Mouse (Mus musculus): ENCODE data around the gene Fam196b. TPM values are rescaled to one million over a fixed set of nuclear protein-coding genes. Genes with fewer than 3 reads are reported as not detected.

Fam196b gene
- total and polyA plus RNA-seq, 3 experiments: 0.13 to 0.38 TPM; not detected in 1

GRCm38 (mm10) chr11:34389261-34390116 lies 74.9 kb downstream of the Fam196b start:
- Histone ChIP-seq H3K4me1 (ENCODE audit: control insufficient read depth in 1 of 2, insufficient read depth in 2 of 2) (peaks cover 7 to 32% of the 10 kb centered on the region in 2 experiments), H3K9me3 (replicated peaks; ENCODE audit: low read length) (no peaks in the 10 kb centered on the region), H3K79me2 (replicated peaks; ENCODE audit: control insufficient read depth, extremely low read depth, insufficient read depth, poor library complexity, severe bottlenecking) (no peaks in the 10 kb centered on the region), H3K4me2 (ENCODE audit: insufficient read depth, low read depth, poor library complexity, severe bottlenecking) (no peak overlapping the region), H3K4me3 (replicated peaks in 1 of 3; ENCODE audit: low read depth in 2 of 3, low read length in 2 of 3, poor library complexity in 1 of 3) (no peak overlapping the region), H3K9ac (ENCODE audit: insufficient read depth, low read depth) (no peak overlapping the region), H3K27ac (ENCODE audit: insufficient read depth, low read depth) (no peak overlapping the region), H3K36me3 (replicated peaks in 1 of 2; ENCODE audit: control insufficient read depth in 1 of 2, insufficient read depth in 1 of 2, low read length in 1 of 2) (peaks cover 38 to 86% of the 10 kb centered on the region in 2 experiments), H3K27me3 (replicated peaks) (no peaks in the 10 kb centered on the region)
- in situ Hi-C loops (cut with MboI; ENCODE audit: low pct_ligation_motif_present, low pct_unique_long_range_greater_than_20kb, low sequenced_read_pairs) (loop anchor here (5.0 kb wide), 1 partner anchor 33 kb away; no protein-coding TSS in a partner anchor), dilution Hi-C loops (cut with MboI; ENCODE audit: extremely low pct_ligation_motif_present, extremely low pct_unique_long_range_greater_than_20kb, low sequenced_read_pairs) (no loop called here)
- DNase-seq (ENCODE audit: extremely low read depth): peak; percentile 31
- TF ChIP-seq ZKSCAN1 (IDR thresholded peaks at IDR 0.05; ENCODE audit: borderline replicate concordance, low read depth, low read length) (0 out of 2 replicates have a peak, but pooled peaks have one; percentile 37), UBTF (IDR thresholded peaks at IDR 0.05; ENCODE audit: low read depth, low read length) (no peak), CTCF (conservative IDR thresholded peaks at IDR 0.05 in 1 of 2, IDR thresholded peaks at IDR 0.05 in 1 of 2; ENCODE audit: low read depth in 2 of 2, low read length in 2 of 2) (no peak), MXI1 (IDR thresholded peaks at IDR 0.05; ENCODE audit: low read depth, low read length) (no peak), ZNF384 (IDR thresholded peaks at IDR 0.05; ENCODE audit: low read depth, low read length) (no peak)

GRCm38 (mm10) chr11:34392105-34392504 lies 77.5 kb downstream of the Fam196b start:
- DNase-seq (ENCODE audit: extremely low read depth): no peak
- in situ Hi-C loops (cut with MboI; ENCODE audit: low pct_ligation_motif_present, low pct_unique_long_range_greater_than_20kb, low sequenced_read_pairs): no loop called here

GRCm38 (mm10) chr11:34395802-34396201 lies 81.2 kb downstream of the Fam196b start:
- Histone ChIP-seq H3K9ac (ENCODE audit: insufficient read depth, low read depth) (no peak overlapping the region), H3K4me1 (ENCODE audit: control insufficient read depth in 1 of 2, insufficient read depth in 2 of 2) (peaks cover 0 to 10% of the 10 kb centered on the region in 2 experiments; a peak in 2 of 4 replicates), H3K27me3 (replicated peaks) (no peaks in the 10 kb centered on the region), H3K9me3 (replicated peaks; ENCODE audit: low read length) (no peaks in the 10 kb centered on the region), H3K4me3 (replicated peaks in 1 of 3; ENCODE audit: low read depth in 2 of 3, low read length in 2 of 3, poor library complexity in 1 of 3) (no peak overlapping the region), H3K79me2 (replicated peaks; ENCODE audit: control insufficient read depth, extremely low read depth, insufficient read depth, poor library complexity, severe bottlenecking) (no peaks in the 10 kb centered on the region), H3K36me3 (replicated peaks in 1 of 2; ENCODE audit: control insufficient read depth in 1 of 2, insufficient read depth in 1 of 2, low read length in 1 of 2) (peaks cover 39 to 84% of the 10 kb centered on the region in 2 experiments), H3K27ac (ENCODE audit: insufficient read depth, low read depth) (no peak overlapping the region), H3K4me2 (ENCODE audit: insufficient read depth, low read depth, poor library complexity, severe bottlenecking) (no peak overlapping the region)
- in situ Hi-C loops (cut with MboI; ENCODE audit: low pct_ligation_motif_present, low pct_unique_long_range_greater_than_20kb, low sequenced_read_pairs): no loop called here
- dilution Hi-C loops (cut with MboI; ENCODE audit: extremely low pct_ligation_motif_present, extremely low pct_unique_long_range_greater_than_20kb, low sequenced_read_pairs): no loop called here
- DNase-seq (ENCODE audit: extremely low read depth): no peak
- TF ChIP-seq ZC3H11A (IDR thresholded peaks at IDR 0.05; ENCODE audit: low read depth, low read length): no peak
- TF ChIP-seq KAT2A (IDR thresholded peaks at IDR 0.05; ENCODE audit: insufficient replicate concordance, low read length): no peak
- no peak for TF ChIP-seq GABPA (IDR thresholded peaks at IDR 0.05; ENCODE audit: insufficient replicate concordance, low read depth, low read length)
- TF ChIP-seq RCOR1 (conservative IDR thresholded peaks at IDR 0.05; ENCODE audit: low read depth, low read length): no peak
- TF ChIP-seq PAX5 (IDR thresholded peaks at IDR 0.05; ENCODE audit: low read length): no peak
- no peak for TF ChIP-seq RAD21 (IDR thresholded peaks at IDR 0.05; ENCODE audit: low read depth, low read length)
- TF ChIP-seq EP300 (IDR thresholded peaks at IDR 0.05; ENCODE audit: low read length): no peak
- TF ChIP-seq POLR2AphosphoS2 (IDR thresholded peaks at IDR 0.05; ENCODE audit: low read depth, low read length): no peak
- TF ChIP-seq CHD1 (IDR thresholded peaks at IDR 0.05; ENCODE audit: low read depth, low read length): no peak
- TF ChIP-seq ZMIZ1 (IDR thresholded peaks at IDR 0.05; ENCODE audit: low read depth, low read length): no peak
- no peak for TF ChIP-seq IRF4 (IDR thresholded peaks at IDR 0.05; ENCODE audit: low read depth, low read length)
- TF ChIP-seq USF1 (IDR thresholded peaks at IDR 0.05; ENCODE audit: low read depth, low read length): no peak
- no peak for TF ChIP-seq SIN3A (IDR thresholded peaks at IDR 0.05; ENCODE audit: low read length)
- no peak for TF ChIP-seq MAFK (IDR thresholded peaks at IDR 0.05; ENCODE audit: insufficient replicate concordance, low read length)
- no peak for TF ChIP-seq ELF1 (IDR thresholded peaks at IDR 0.05; ENCODE audit: low read depth, low read length)

More at GRCm38 (mm10) chr11:34392105-34392504, 77.5 kb downstream of the Fam196b start:
- Histone ChIP-seq H3K79me2 (replicated peaks; ENCODE audit: control insufficient read depth, extremely low read depth, insufficient read depth, poor library complexity, severe bottlenecking) (no peaks in the 10 kb centered on the region), H3K4me3 (replicated peaks in 1 of 3; ENCODE audit: low read depth in 2 of 3, low read length in 2 of 3, poor library complexity in 1 of 3) (no peak overlapping the region), H3K27me3 (replicated peaks) (no peaks in the 10 kb centered on the region), H3K27ac (ENCODE audit: insufficient read depth, low read depth) (no peak overlapping the region), H3K4me2 (ENCODE audit: insufficient read depth, low read depth, poor library complexity, severe bottlenecking) (no peak overlapping the region), H3K4me1 (ENCODE audit: control insufficient read depth in 1 of 2, insufficient read depth in 2 of 2) (peaks cover 0 to 11% of the 10 kb centered on the region in 2 experiments; a peak in 2 of 4 replicates), H3K9me3 (replicated peaks; ENCODE audit: low read length) (no peaks in the 10 kb centered on the region), H3K9ac (ENCODE audit: insufficient read depth, low read depth) (no peak overlapping the region), H3K36me3 (replicated peaks in 1 of 2; ENCODE audit: control insufficient read depth in 1 of 2, insufficient read depth in 1 of 2, low read length in 1 of 2) (peaks cover 44 to 87% of the 10 kb centered on the region in 2 experiments)
- TF ChIP-seq POLR2AphosphoS2 (IDR thresholded peaks at IDR 0.05; ENCODE audit: low read depth, low read length): no peak
- TF ChIP-seq PAX5 (IDR thresholded peaks at IDR 0.05; ENCODE audit: low read length): no peak
- no peak for TF ChIP-seq EP300 (IDR thresholded peaks at IDR 0.05; ENCODE audit: low read length)
- no peak for TF ChIP-seq NELFE (IDR thresholded peaks at IDR 0.05; ENCODE audit: low read depth, low read length)
- TF ChIP-seq HCFC1 (IDR thresholded peaks at IDR 0.05; ENCODE audit: low read depth, low read length): no peak
- TF ChIP-seq UBTF (IDR thresholded peaks at IDR 0.05; ENCODE audit: low read depth, low read length): no peak
- TF ChIP-seq TCF12 (IDR thresholded peaks at IDR 0.05; ENCODE audit: low read depth, low read length): no peak
- no peak for TF ChIP-seq E2F4 (IDR thresholded peaks at IDR 0.05; ENCODE audit: insufficient replicate concordance, low read depth, low read length)
- no peak for TF ChIP-seq CTCF (conservative IDR thresholded peaks at IDR 0.05 in 1 of 2, IDR thresholded peaks at IDR 0.05 in 1 of 2; ENCODE audit: low read depth in 2 of 2, low read length in 2 of 2)
- no peak for TF ChIP-seq RCOR1 (conservative IDR thresholded peaks at IDR 0.05; ENCODE audit: low read depth, low read length)
- no peak for TF ChIP-seq NRF1 (IDR thresholded peaks at IDR 0.05; ENCODE audit: low read depth, low read length)
- no peak for TF ChIP-seq ZC3H11A (IDR thresholded peaks at IDR 0.05; ENCODE audit: low read depth, low read length)
- TF ChIP-seq JUND (conservative IDR thresholded peaks at IDR 0.05; ENCODE audit: low read depth, low read length): no peak
- dilution Hi-C loops (cut with MboI; ENCODE audit: extremely low pct_ligation_motif_present, extremely low pct_unique_long_range_greater_than_20kb, low sequenced_read_pairs): no loop called here
